Mouse (Mus musculus) frontal cortex, postnatal 14 days (tissue): ENCODE measurements around the gene Skida1.

Source experiments
- DNase-seq, 2 experiments: peaks; one replicate each; pipeline ENCODE4 v3.0.0; 2022; ENCODE audit warnings: low spot score in 2 of 2

Skida1 gene

GRCm38 (mm10) chr2:18016639-18017038, 32.2 kb downstream of the Skida1 start:
- DNase-seq, result no peak

- DNase-seq, result no peak
These were observed 33.3 kb downstream of the Skida1 start for GRCm38 (mm10) chr2:18015581-18015980.

GRCm38 (mm10) chr2:18012866-18013265, 36.0 kb downstream of the Skida1 start:
- DNase-seq, result no peak

- DNase-seq, result no peak
These were observed 37.6 kb downstream of the Skida1 start for GRCm38 (mm10) chr2:18011226-18011625.

- DNase-seq, result no peak
These were observed 43.7 kb downstream of the Skida1 start for GRCm38 (mm10) chr2:18005137-18005536.

GRCm38 (mm10) chr2:18004286-18004685, 44.6 kb downstream of the Skida1 start:
- no peak for DNase-seq

- DNase-seq, result no peak
These were observed 46.5 kb downstream of the Skida1 start for GRCm38 (mm10) chr2:18002306-18002705.

- DNase-seq, result no peak
These were observed 52.0 kb downstream of the Skida1 start, which contains the start of gene H2al2a for GRCm38 (mm10) chr2:17996858-17997257. H2al2a (minus strand) TSS chr2:17996958.
